Mouse (Mus musculus) limb, embryonic 14.5 days (tissue): Measurements from ENCODE around the gene Cdsn. TPM values are rescaled to one million over a fixed set of nuclear protein-coding genes. Genes with fewer than 3 reads are reported as not detected.
A peak's percentile ranks its signal among the peaks of the same experiment; 100 is the strongest.

ENCODE experiments used
- ATAC-seq: fragments of 200-750 bp; cut with Nextera tagmentation; 2 replicates; pipeline ENCODE4 v1.8.0; 2017; ENCODE audit warnings: low read depth, moderate number of reproducible peaks, moderate TSS enrichment; ENCODE audit not compliant: low FRiP score
- DNase-seq: peaks from one replicate; pipeline ENCODE4 v3.0.0-alpha.2; 2015; ENCODE audit warnings: low spot score
- H3K27ac ChIP-seq: fragments of 300-500 bp; sonication (generic); replicated peaks from 2 replicates; pipeline ENCODE4 v1.5.1; 2014; ENCODE audit warnings: low read depth, mild to moderate bottlenecking, low read length, moderate library complexity, mixed read lengths
- H3K27me3 ChIP-seq: fragments of 300-500 bp; sonication (generic); 2 replicates; pipeline ENCODE4 v1.6.1; 2014; ENCODE audit warnings: low read length, mixed read lengths; ENCODE audit not compliant: control insufficient read depth, insufficient read depth
- H3K36me3 ChIP-seq: fragments of 300-500 bp; sonication (generic); 2 replicates; pipeline ENCODE4 v1.6.1; 2014; ENCODE audit warnings: mild to moderate bottlenecking, low read length, moderate library complexity, mixed read lengths; ENCODE audit not compliant: control insufficient read depth, insufficient read depth
- H3K4me1 ChIP-seq: fragments of 300-500 bp; sonication (generic); 2 replicates; pipeline ENCODE4 v1.6.1; 2014; ENCODE audit warnings: antibody characterized with exemption, low read length, mixed read lengths; ENCODE audit not compliant: control insufficient read depth, insufficient read depth
- H3K4me2 ChIP-seq: fragments of 300-500 bp; sonication (generic); replicated peaks from 2 replicates; pipeline ENCODE4 v1.6.1; 2014; ENCODE audit warnings: low read depth, mild to moderate bottlenecking, low read length, moderate library complexity; ENCODE audit not compliant: severe bottlenecking
- H3K4me3 ChIP-seq: fragments of 300-500 bp; sonication (generic); replicated peaks from 2 replicates; pipeline ENCODE4 v1.5.1; 2014; ENCODE audit warnings: low read length
- H3K9ac ChIP-seq: fragments of 300-500 bp; sonication (generic); 2 replicates; pipeline ENCODE4 v1.6.1; 2014; ENCODE audit warnings: mild to moderate bottlenecking, low read depth, low read length, moderate library complexity; ENCODE audit not compliant: severe bottlenecking
- H3K9me3 ChIP-seq: fragments of 300-500 bp; sonication (generic); 2 replicates; pipeline ENCODE4 v1.6.1; 2016; ENCODE audit warnings: low read length; ENCODE audit not compliant: control insufficient read depth
- POLR2A ChIP-seq: fragments of 200-500 bp; IDR thresholded peaks from 2 replicates; pipeline ENCODE4 v1.8.0; 2012; ENCODE audit warnings: inconsistent platforms, mild to moderate bottlenecking, moderate library complexity, borderline replicate concordance; ENCODE audit not compliant: insufficient read depth, insufficient read length; ENCODE audit errors: extremely low read depth
- WGBS: fragments of 180-500 bp; shearing (Covaris S2); extraction: QIAGEN DNeasy Blood & Tissue Kit; methylation state at CpG from one replicate; pipeline ENCODE4 v1.1.7; 2014; 5-methylcytosine and 5-hydroxymethylcytosine counted together
- polyA plus RNA-seq, 2 experiments: library from polyadenylated mRNA; depleted of rRNA in 1 of 2; stranded (reverse) in 1 of 2; unstranded in 1 of 2; fragments of >200 nt; fragmentation: Nextera tagmentation in 1 of 2; extraction: Ambion mirVana in 1 of 2; gene quantifications; 2 replicates each; pipeline versions ENCODE4 v1.2.1 to v1.2.3; 2012 to 2014

The Cdsn gene
- polyA plus RNA-seq, 2 experiments, result 0.07 to 0.09 TPM

- no peak overlapping the region for H3K4me2 ChIP-seq
- no peak for DNase-seq
- no peak overlapping the region for H3K9ac ChIP-seq
- no peaks in the 10 kb centered on the region; the same call in 1 of the 2 replicates for H3K4me1 ChIP-seq
- 93% methylated on average over 4 of the region's 4 CpGs for WGBS
- H3K4me3 ChIP-seq, result no peak overlapping the region
- no peaks in the 10 kb centered on the region for H3K27me3 ChIP-seq
- H3K36me3 ChIP-seq, result no peaks in the 10 kb centered on the region
- no peak for TF ChIP-seq POLR2A
- H3K27ac ChIP-seq, result peak overlapping the region; percentile 2; the same call in 1 of the 2 replicates
- H3K9me3 ChIP-seq, result no peaks in the 10 kb centered on the region
- ATAC-seq, result no peak
These were observed 1.8 kb upstream of the Cdsn start for GRCm38 (mm10) chr17:35550143-35550494.

- no peak for ATAC-seq
- no peak for TF ChIP-seq POLR2A
- Histone ChIP-seq H3K27ac (no peak overlapping the region), H3K27me3 (no peaks in the 10 kb centered on the region), H3K4me2 (no peak overlapping the region), H3K4me3 (no peak overlapping the region), H3K9me3 (no peaks in the 10 kb centered on the region), H3K4me1 (no peaks in the 10 kb centered on the region; the same call in 1 of the 2 replicates), H3K36me3 (no peaks in the 10 kb centered on the region), H3K9ac (no peak overlapping the region)
- DNase-seq, result no peak
- 36% methylated on average over 8 of the region's 8 CpGs for WGBS
These were observed 1.1 kb upstream of the Cdsn start for GRCm38 (mm10) chr17:35550871-35551270.

- H3K4me2 ChIP-seq, result no peak overlapping the region
- H3K4me1 ChIP-seq, result no peaks in the 10 kb centered on the region; the same call in 1 of the 2 replicates
- H3K27ac ChIP-seq, result no peak overlapping the region
- 82% methylated on average over 5 of the region's 5 CpGs for WGBS
- H3K36me3 ChIP-seq, result no peaks in the 10 kb centered on the region
- H3K4me3 ChIP-seq, result no peak overlapping the region
- no peak for TF ChIP-seq POLR2A
- H3K27me3 ChIP-seq, result no peaks in the 10 kb centered on the region
- H3K9me3 ChIP-seq, result no peaks in the 10 kb centered on the region
- ATAC-seq (no peak), DNase-seq (no peak)
- H3K9ac ChIP-seq, result no peak overlapping the region
These were observed 2.4 kb downstream of the Cdsn start for GRCm38 (mm10) chr17:35554321-35554720.

GRCm38 (mm10) chr17:35554761-35555397, 3.0 kb downstream of the Cdsn start:
- H3K9me3 ChIP-seq, result no peaks in the 10 kb centered on the region
- H3K4me1 ChIP-seq, result no peaks in the 10 kb centered on the region
- H3K9ac ChIP-seq, result no peak overlapping the region
- H3K27me3 ChIP-seq, result no peaks in the 10 kb centered on the region
- ATAC-seq, result no peak
- no peak overlapping the region for H3K4me3 ChIP-seq
- H3K36me3 ChIP-seq, result no peaks in the 10 kb centered on the region
- no peak for TF ChIP-seq POLR2A
- WGBS, result 93% methylated on average over 18 of the region's 18 CpGs
- no peak overlapping the region for H3K27ac ChIP-seq
- DNase-seq, result no peak
- H3K4me2 ChIP-seq, result no peak overlapping the region

- no peaks in the 10 kb centered on the region for H3K27me3 ChIP-seq
- H3K27ac ChIP-seq, result no peak overlapping the region
- no peaks in the 10 kb centered on the region for H3K36me3 ChIP-seq
- no peak overlapping the region for H3K4me2 ChIP-seq
- DNase-seq (no peak), ATAC-seq (no peak)
- WGBS, result 92% methylated on average over 13 of the region's 13 CpGs
- no peak overlapping the region for H3K9ac ChIP-seq
- TF ChIP-seq POLR2A, result no peak
- no peak overlapping the region for H3K4me3 ChIP-seq
- H3K4me1 ChIP-seq, result no peaks in the 10 kb centered on the region
- no peaks in the 10 kb centered on the region for H3K9me3 ChIP-seq
These were observed 4.3 kb downstream of the Cdsn start for GRCm38 (mm10) chr17:35556186-35556765.
